Mouse (Mus musculus) cerebellum, postnatal 36 days (tissue): Measurements from ENCODE around the gene Whamm.

Experiments used
- DNase-seq, 2 experiments: peaks; one replicate each; pipeline ENCODE4 v3.0.0; 2021 to 2022; ENCODE audit warnings: mixed read lengths in 2 of 2

Whamm gene

GRCm38 (mm10) chr7:81564766-81565165 is 6.3 kb upstream of the Whamm start:
- DNase-seq, result no peak

- peak; percentile 27 to 41 for DNase-seq
Observed at GRCm38 (mm10) chr7:81565381-81566055, 5.5 kb upstream of the Whamm start.

- no peak for DNase-seq
Observed at GRCm38 (mm10) chr7:81566332-81566731, 4.7 kb upstream of the Whamm start.

GRCm38 (mm10) chr7:81566892-81567291 is 4.2 kb upstream of the Whamm start, which contains the start of gene Fsd2:
TSS of gene Fsd2 (minus strand) at chr7:81566944.
- DNase-seq, result no peak

GRCm38 (mm10) chr7:81567396-81567795 is 3.7 kb upstream of the Whamm start:
- DNase-seq, result no peak

GRCm38 (mm10) chr7:81569851-81570250 is 1.2 kb upstream of the Whamm start:
- DNase-seq, result no peak

GRCm38 (mm10) chr7:81570271-81570670 is 795 bp upstream of the Whamm start:
- DNase-seq, result no peak

GRCm38 (mm10) chr7:81570752-81571107 is 336 bp upstream of the Whamm start:
- DNase-seq, result no peak

- no peak for DNase-seq
Observed at GRCm38 (mm10) chr7:81571941-81572441, 925 bp downstream of the Whamm start.

- DNase-seq, result no peak
Observed at GRCm38 (mm10) chr7:81572610-81573268, 1.7 kb downstream of the Whamm start.

- peak in 1 of 2 experiments; percentile 32 for DNase-seq
Observed at GRCm38 (mm10) chr7:81573397-81573796, 2.3 kb downstream of the Whamm start.

GRCm38 (mm10) chr7:81573821-81574220 is 2.8 kb downstream of the Whamm start:
- no peak for DNase-seq

- DNase-seq, result no peak
Observed at GRCm38 (mm10) chr7:81575606-81576005, 4.5 kb downstream of the Whamm start.

GRCm38 (mm10) chr7:81577872-81578271 is 6.8 kb downstream of the Whamm start:
- no peak for DNase-seq

- DNase-seq, result no peak
Observed at GRCm38 (mm10) chr7:81578413-81578812, 7.3 kb downstream of the Whamm start.

- no peak for DNase-seq
Observed at GRCm38 (mm10) chr7:81579312-81579711, 8.2 kb downstream of the Whamm start.

- no peak for DNase-seq
Observed at GRCm38 (mm10) chr7:81583512-81583911, 12.4 kb downstream of the Whamm start.

- no peak for DNase-seq
Observed at GRCm38 (mm10) chr7:81585326-81585725, 14.3 kb downstream of the Whamm start.

GRCm38 (mm10) chr7:81587238-81587637 is 16.2 kb downstream of the Whamm start:
- no peak for DNase-seq

- no peak for DNase-seq
Observed at GRCm38 (mm10) chr7:81592686-81593085, 21.6 kb downstream of the Whamm start.

GRCm38 (mm10) chr7:81593387-81593786 is 22.3 kb downstream of the Whamm start:
- no peak for DNase-seq

GRCm38 (mm10) chr7:81595056-81595455 is 24.0 kb downstream of the Whamm start:
- DNase-seq, result no peak

GRCm38 (mm10) chr7:81596086-81596485 is 25.0 kb downstream of the Whamm start:
- DNase-seq, result no peak

- no peak for DNase-seq
Observed at GRCm38 (mm10) chr7:81597660-81598059, 26.6 kb downstream of the Whamm start.
